Comparison of ENCODE assay signal across 8 mouse cellular contexts in the genomic region with DNA sequence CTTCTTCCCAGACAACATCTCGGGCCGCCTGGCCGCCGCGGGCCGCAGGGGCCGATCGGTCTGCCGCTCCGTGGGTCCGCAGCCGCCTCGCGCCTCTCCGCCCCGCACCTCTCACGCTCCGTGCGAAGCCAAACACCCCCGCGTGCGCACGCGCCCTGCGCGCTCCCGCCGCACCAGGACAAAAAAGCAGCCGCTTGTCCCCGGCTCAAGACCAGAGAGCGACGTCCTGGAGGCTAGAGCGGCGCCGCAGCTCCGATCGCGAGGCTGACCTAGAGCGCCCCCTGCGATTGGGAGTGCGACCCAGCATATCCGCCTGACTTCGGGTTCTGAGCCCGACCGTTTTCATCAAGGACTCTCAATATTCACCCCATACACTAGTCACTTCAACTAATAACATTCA. TPM values are rescaled to one million over a fixed set of nuclear protein-coding genes. Genes with fewer than 3 reads are reported as not detected.
DNase-seq lines count a peak whose midpoint lies in the region; ATAC-seq lines count a peak whose summit lies in the region.

Gene Kdm1a (minus strand): TSS at position 156 of the 400 bp plus-strand sequence.

- ATAC-seq in hindbrain, embryonic 15.5 days (ENCODE audit: low FRiP score, low read depth), result peak; percentile 89

- peak within 1 kb of the TSS; percentile 100 for H3K9ac ChIP-seq in hindbrain, embryonic 15.5 days

- H3K4me3 ChIP-seq in hindbrain, embryonic 15.5 days, result peak within 1 kb of the TSS; percentile 100

- no peaks in the 10 kb centered on the region for H3K9me3 ChIP-seq in hindbrain, embryonic 15.5 days

- H3K4me1 ChIP-seq in hindbrain, embryonic 15.5 days (replicated peaks), result peaks cover 24% of the 10 kb centered on the region

- peak; percentile 94 for DNase-seq in T-cell, adult 2 months (ENCODE audit: low spot score)
- DNase-seq in cerebellum, postnatal 36 days, result peak; percentile 97
- DNase-seq in frontal cortex, postnatal 36 days (ENCODE audit: low spot score in 2 of 2), result peak; percentile 95 to 96
- DNase-seq in left cerebral cortex, adult 11 months (ENCODE audit: low spot score), result peak; percentile 83
- peak; percentile 95 to 96 for DNase-seq in lung, postnatal 4 days
- DNase-seq in retina, postnatal 7 days (ENCODE audit: low read depth, low spot score), result peak; percentile 90
- DNase-seq in urinary bladder, adult 2 months (ENCODE audit: low spot score), result peak; percentile 92

- no peaks in the 10 kb centered on the region for H3K27me3 ChIP-seq in hindbrain, embryonic 15.5 days

- under 1% methylated on average over 44 of the region's 45 CpGs for WGBS in hindbrain, embryonic 15.5 days

- H3K4me2 ChIP-seq in hindbrain, embryonic 15.5 days, result peak within 1 kb of the TSS; percentile 68

- H3K36me3 ChIP-seq in hindbrain, embryonic 15.5 days, result no peaks in the 10 kb centered on the region

- peak within 1 kb of the TSS; percentile 97 for H3K27ac ChIP-seq in hindbrain, embryonic 15.5 days (replicated peaks)

RNA-seq across cellular contexts. Expression of gene Kdm1a, which starts in this region (rescaled TPM):
- 59.5 and 64.7 TPM in 2 replicates for polyA plus RNA-seq in hindbrain, embryonic 15.5 days (2015; fragmentation: Nextera tagmentation; extraction: Ambion mirVana)
- 41.8 and 42.4 TPM in 2 replicates for polyA plus RNA-seq in urinary bladder, adult 2 months (2012; rRNA removed)

Comparison
In these comparisons a context has a peak if more than half of its experiments do, and no peak if none do; other contexts are left out.
1. Peak in every context shown above with its lines: DNase-seq, ATAC-seq, H3K4me3 ChIP-seq and H3K27ac ChIP-seq.